Mouse (Mus musculus): ENCODE data around the gene Rpap3. TPM values are rescaled to one million over a fixed set of nuclear protein-coding genes. Genes with fewer than 3 reads are reported as not detected.
A peak's percentile ranks its signal among the peaks of the same experiment; 100 is the strongest.

Gene Rpap3
- polyA plus RNA-seq, 1 experiment from 2014 or later: 11.8 TPM

GRCm38 (mm10) chr15:97682053-97682452, 23.6 kb downstream of the Rpap3 start:
- no peak for ATAC-seq
- Histone ChIP-seq H3K4me3 (ENCODE audit: low read depth, low read length) (no peak overlapping the region), H3K9ac (ENCODE audit: low read depth, low read length) (0 out of 2 replicates have a peak overlapping the region, but pooled peaks have one; percentile 17), H3K4me1 (replicated peaks; ENCODE audit: control insufficient read depth, insufficient read depth, low read length) (no peaks in the 10 kb centered on the region), H3K27ac (ENCODE audit: low read depth, low read length) (no peak overlapping the region), H3K36me3 (ENCODE audit: control insufficient read depth, insufficient read depth) (peaks cover 62% of the 10 kb centered on the region), H3K9me3 (ENCODE audit: control insufficient read depth) (no peaks in the 10 kb centered on the region), H3K4me2 (replicated peaks; ENCODE audit: low read depth) (peak overlapping the region; percentile 35; the same call in 1 of the 2 replicates), H3K27me3 (replicated peaks; ENCODE audit: control insufficient read depth, insufficient read depth, low read length) (no peaks in the 10 kb centered on the region)
- 54% methylated on average over 8 of the region's 8 CpGs for WGBS
- no peak for TF ChIP-seq CTCF (IDR thresholded peaks at IDR 0.05; ENCODE audit: low read depth)

GRCm38 (mm10) chr15:97679991-97680681, 25.5 kb downstream of the Rpap3 start:
- ATAC-seq: no peak

GRCm38 (mm10) chr15:97677341-97677740, 28.3 kb downstream of the Rpap3 start:
- no peaks in the 10 kb centered on the region for H3K4me1 ChIP-seq (replicated peaks; ENCODE audit: control insufficient read depth, insufficient read depth, low read length)
- H3K36me3 ChIP-seq (ENCODE audit: control insufficient read depth, insufficient read depth): peaks cover 57% of the 10 kb centered on the region
- H3K9me3 ChIP-seq (ENCODE audit: control insufficient read depth): no peaks in the 10 kb centered on the region
- TF ChIP-seq CTCF (IDR thresholded peaks at IDR 0.05; ENCODE audit: low read depth): no peak
- H3K4me3 ChIP-seq (ENCODE audit: low read depth, low read length): no peak overlapping the region
- WGBS: 90% methylated on average over 3 of the region's 3 CpGs
- no peak overlapping the region for H3K9ac ChIP-seq (ENCODE audit: low read depth, low read length)
- ATAC-seq: no peak
- H3K27ac ChIP-seq (ENCODE audit: low read depth, low read length): no peak overlapping the region
- H3K27me3 ChIP-seq (replicated peaks; ENCODE audit: control insufficient read depth, insufficient read depth, low read length): no peaks in the 10 kb centered on the region
- no peak overlapping the region for H3K4me2 ChIP-seq (replicated peaks; ENCODE audit: low read depth)

More at GRCm38 (mm10) chr15:97679991-97680681, 25.5 kb downstream of the Rpap3 start:
- no peaks in the 10 kb centered on the region for H3K9me3 ChIP-seq (ENCODE audit: control insufficient read depth)
- TF ChIP-seq CTCF (IDR thresholded peaks at IDR 0.05; ENCODE audit: low read depth): no peak
- H3K27me3 ChIP-seq (replicated peaks; ENCODE audit: control insufficient read depth, insufficient read depth, low read length): no peaks in the 10 kb centered on the region
- H3K4me3 ChIP-seq (ENCODE audit: low read depth, low read length): no peak overlapping the region
- H3K9ac ChIP-seq (ENCODE audit: low read depth, low read length): no peak overlapping the region
- H3K27ac ChIP-seq (ENCODE audit: low read depth, low read length): no peak overlapping the region; the same call in 1 of the 2 replicates
- peaks cover 61% of the 10 kb centered on the region for H3K36me3 ChIP-seq (ENCODE audit: control insufficient read depth, insufficient read depth)
- no peaks in the 10 kb centered on the region for H3K4me1 ChIP-seq (replicated peaks; ENCODE audit: control insufficient read depth, insufficient read depth, low read length)
- 75% methylated on average over 18 of the region's 18 CpGs for WGBS
- H3K4me2 ChIP-seq (replicated peaks; ENCODE audit: low read depth): no peak overlapping the region

- H3K27me3 ChIP-seq (replicated peaks; ENCODE audit: control insufficient read depth, insufficient read depth, low read length): no peaks in the 10 kb centered on the region
- H3K4me3 ChIP-seq (ENCODE audit: low read depth, low read length): no peak overlapping the region
- WGBS: 92% methylated on average over 13 of the region's 13 CpGs
- no peaks in the 10 kb centered on the region for H3K9me3 ChIP-seq (ENCODE audit: control insufficient read depth)
- no peaks in the 10 kb centered on the region for H3K4me1 ChIP-seq (replicated peaks; ENCODE audit: control insufficient read depth, insufficient read depth, low read length)
- H3K27ac ChIP-seq (ENCODE audit: low read depth, low read length): no peak overlapping the region
- no peak for ATAC-seq
- TF ChIP-seq CTCF (IDR thresholded peaks at IDR 0.05; ENCODE audit: low read depth): no peak
- H3K9ac ChIP-seq (ENCODE audit: low read depth, low read length): no peak overlapping the region
- peaks cover 57% of the 10 kb centered on the region for H3K36me3 ChIP-seq (ENCODE audit: control insufficient read depth, insufficient read depth)
- no peak overlapping the region for H3K4me2 ChIP-seq (replicated peaks; ENCODE audit: low read depth)
Measured at GRCm38 (mm10) chr15:97675927-97676326, 29.7 kb downstream of the Rpap3 start.

GRCm38 (mm10) chr15:97674423-97674822, 31.2 kb downstream of the Rpap3 start:
- no peaks in the 10 kb centered on the region for H3K4me1 ChIP-seq (replicated peaks; ENCODE audit: control insufficient read depth, insufficient read depth, low read length)
- no peaks in the 10 kb centered on the region for H3K9me3 ChIP-seq (ENCODE audit: control insufficient read depth)
- 88% methylated on average over 4 of the region's 4 CpGs for WGBS
- peaks cover 54% of the 10 kb centered on the region for H3K36me3 ChIP-seq (ENCODE audit: control insufficient read depth, insufficient read depth)
- TF ChIP-seq CTCF (IDR thresholded peaks at IDR 0.05; ENCODE audit: low read depth): no peak
- no peak for ATAC-seq
- H3K27me3 ChIP-seq (replicated peaks; ENCODE audit: control insufficient read depth, insufficient read depth, low read length): no peaks in the 10 kb centered on the region
- H3K9ac ChIP-seq (ENCODE audit: low read depth, low read length): no peak overlapping the region
- no peak overlapping the region for H3K4me3 ChIP-seq (ENCODE audit: low read depth, low read length)
- H3K27ac ChIP-seq (ENCODE audit: low read depth, low read length): no peak overlapping the region
- no peak overlapping the region for H3K4me2 ChIP-seq (replicated peaks; ENCODE audit: low read depth)

- Histone ChIP-seq H3K27me3 (replicated peaks; ENCODE audit: control insufficient read depth, insufficient read depth, low read length) (no peaks in the 10 kb centered on the region), H3K9ac (ENCODE audit: low read depth, low read length) (no peak overlapping the region), H3K36me3 (ENCODE audit: control insufficient read depth, insufficient read depth) (peaks cover 51% of the 10 kb centered on the region), H3K4me2 (replicated peaks; ENCODE audit: low read depth) (no peak overlapping the region), H3K4me1 (replicated peaks; ENCODE audit: control insufficient read depth, insufficient read depth, low read length) (no peaks in the 10 kb centered on the region), H3K27ac (ENCODE audit: low read depth, low read length) (no peak overlapping the region), H3K4me3 (ENCODE audit: low read depth, low read length) (no peak overlapping the region), H3K9me3 (ENCODE audit: control insufficient read depth) (no peaks in the 10 kb centered on the region)
- WGBS: 88% methylated on average over 7 of the region's 7 CpGs
- ATAC-seq: no peak
- TF ChIP-seq CTCF (IDR thresholded peaks at IDR 0.05; ENCODE audit: low read depth): no peak
Measured at GRCm38 (mm10) chr15:97673256-97674000, 32.2 kb downstream of the Rpap3 start.

Measured in intestine, postnatal 0 days (tissue).